ENCODE assay signal across 24 mouse cellular contexts in genomic region chr5:86083987-86084386, GRCm38 (mm10).
"Had no signal": no experiment of that assay in that cellular context is flagged by ENCODE, and none has a peak within 500 bp of the region (broad histone marks: within the 10 kb centered on the region; RNA-seq: fewer than 3 reads in every experiment).

No protein-coding gene starts in this region.

- H3K9ac ChIP-seq: heart, embryonic 12.5 days; hindbrain, embryonic 12.5 days; hindbrain, embryonic 14.5 days; kidney, embryonic 15.5 days; limb, embryonic 12.5 days; liver, embryonic 14.5 days had no signal

- H3K4me3 ChIP-seq: gastrocnemius, adult 2 months; heart, embryonic 10.5 days; heart, embryonic 12.5 days; hindbrain, embryonic 10.5 days; hindbrain, embryonic 12.5 days; kidney, embryonic 15.5 days; layer of hippocampus, adult 2 months; left cerebral cortex, adult 2 months; limb, embryonic 10.5 days; limb, embryonic 12.5 days had no signal

- ATAC-seq: forebrain, embryonic 16.5 days; hindbrain, embryonic 16.5 days; inflammation-experienced regulatory T-cells, adult 6 months; intestine, embryonic 16.5 days had no signal

- H3K4me2 ChIP-seq: heart, embryonic 12.5 days; hindbrain, embryonic 12.5 days; hindbrain, embryonic 14.5 days; kidney, embryonic 15.5 days; limb, embryonic 12.5 days had no signal

- H3K27ac ChIP-seq: gastrocnemius, adult 2 months; heart, embryonic 10.5 days; hindbrain, embryonic 10.5 days; hindbrain, embryonic 12.5 days; hindbrain, embryonic 14.5 days; kidney, embryonic 15.5 days; kidney, postnatal 0 days; layer of hippocampus, adult 2 months; left cerebral cortex, adult 2 months; limb, embryonic 10.5 days; limb, embryonic 12.5 days; liver, embryonic 14.5 days had no signal

- H3K9me3 ChIP-seq: heart, embryonic 10.5 days; heart, embryonic 12.5 days; hindbrain, embryonic 10.5 days; hindbrain, embryonic 12.5 days; kidney, embryonic 15.5 days; limb, embryonic 10.5 days; limb, embryonic 12.5 days had no signal

- H3K27me3 ChIP-seq: heart, embryonic 12.5 days; hindbrain, embryonic 12.5 days; kidney, embryonic 15.5 days; limb, embryonic 12.5 days had no signal

- H3K4me1 ChIP-seq: heart, embryonic 10.5 days; heart, embryonic 12.5 days; hindbrain, embryonic 10.5 days; hindbrain, embryonic 12.5 days; kidney, embryonic 15.5 days; limb, embryonic 10.5 days; limb, embryonic 12.5 days had no signal

- H3K36me3 ChIP-seq: heart, embryonic 10.5 days; heart, embryonic 12.5 days; hindbrain, embryonic 10.5 days; hindbrain, embryonic 12.5 days; kidney, embryonic 15.5 days; limb, embryonic 10.5 days; limb, embryonic 12.5 days had no signal

- DNase-seq: gastrocnemius, adult 2 months; gastrocnemius, postnatal 10 days; gastrocnemius, postnatal 25 days; heart, adult 18-20 months; heart, postnatal 10 days; heart, postnatal 4 days; kidney, postnatal 4 days; liver had no signal
